In genomic region chr7:125859564-125859963, GRCm38 (mm10) we compare ENCODE assay signal across 21 mouse cellular contexts.
"Had no signal": no experiment of that assay in that cellular context is flagged by ENCODE, and none has a peak within 500 bp of the region (broad histone marks: within the 10 kb centered on the region; RNA-seq: fewer than 3 reads in every experiment).

No protein-coding gene starts in this region.

- H3K9ac ChIP-seq: kidney, embryonic 15.5 days; liver, embryonic 15.5 days; lung, embryonic 15.5 days; midbrain, embryonic 13.5 days; neural tube, embryonic 13.5 days; stomach, embryonic 15.5 days had no signal

- H3K9me3 ChIP-seq: kidney, embryonic 15.5 days; liver, embryonic 15.5 days; lung, embryonic 15.5 days; megakaryocyte, embryonic 14.5 days; midbrain, embryonic 10.5 days; midbrain, embryonic 13.5 days; neural tube, embryonic 13.5 days; stomach, embryonic 15.5 days had no signal

- H3K36me3 ChIP-seq: liver, embryonic 15.5 days; lung, embryonic 15.5 days had no signal

- H3K27ac ChIP-seq: kidney, embryonic 15.5 days; left cerebral cortex, adult 2 months; liver, embryonic 15.5 days; lung, embryonic 15.5 days; midbrain, embryonic 10.5 days; midbrain, embryonic 13.5 days; neural tube, embryonic 13.5 days; stomach, embryonic 15.5 days had no signal

- H3K27me3 ChIP-seq: kidney, embryonic 15.5 days; liver, embryonic 15.5 days; lung, embryonic 15.5 days; midbrain, embryonic 13.5 days; neural tube, embryonic 13.5 days; stomach, embryonic 15.5 days had no signal

- H3K4me1 ChIP-seq: liver, embryonic 15.5 days had no signal

- DNase-seq: kidney, postnatal 10 days; layer of hippocampus, postnatal 36 days; lung, adult 18-20 months; lung, postnatal 10 days; lung, postnatal 36 days; retina, postnatal 1 day; right cerebral cortex, postnatal 25 days; spleen, adult 18-20 months; thymus, postnatal 25 days had no signal

- ATAC-seq: midbrain, embryonic 13.5 days; midbrain, embryonic 16.5 days had no signal

- H3K4me2 ChIP-seq: kidney, embryonic 15.5 days; liver, embryonic 11.5 days; liver, embryonic 15.5 days; lung, embryonic 15.5 days; midbrain, embryonic 13.5 days; neural tube, embryonic 13.5 days; stomach, embryonic 15.5 days had no signal

- H3K4me3 ChIP-seq: kidney, embryonic 15.5 days; left cerebral cortex, adult 2 months; liver, embryonic 15.5 days; lung, embryonic 15.5 days; megakaryocyte, embryonic 14.5 days; midbrain, embryonic 10.5 days; midbrain, embryonic 13.5 days; myocyte; neural tube, embryonic 13.5 days; stomach, embryonic 15.5 days had no signal
